Mouse (Mus musculus) embryonic facial prominence, embryonic 13.5 days (tissue): ENCODE measurements at regions not wholly inside any gene's neighbourhood (a gene's known extent, or its start where the extent isn't known, plus 50 kb on each side); places are given as distances from the start of the nearest gene placed in this dataset.

Experiments
- ATAC-seq: fragments of 200-750 bp; cut with Nextera tagmentation; 2 replicates; pipeline ENCODE4 v1.8.0; 2017; ENCODE audit warnings: low read depth; ENCODE audit not compliant: insufficient number of reproducible peaks, insufficient read depth, low FRiP score, low TSS enrichment
- H3K27ac ChIP-seq: fragments of 300-500 bp; sonication (generic); 2 replicates; pipeline ENCODE4 v1.5.1; 2015; ENCODE audit warnings: moderate library complexity, mild to moderate bottlenecking, inconsistent platforms
- H3K27me3 ChIP-seq: fragments of 300-500 bp; sonication (generic); 2 replicates; pipeline ENCODE4 v1.6.1; 2015; ENCODE audit warnings: mild to moderate bottlenecking, inconsistent platforms
- H3K36me3 ChIP-seq: fragments of 300-500 bp; sonication (generic); 2 replicates; pipeline ENCODE4 v1.6.1; 2015; ENCODE audit warnings: mild to moderate bottlenecking, inconsistent platforms
- H3K4me1 ChIP-seq: fragments of 300-500 bp; sonication (generic); 2 replicates; pipeline ENCODE4 v1.6.1; 2015; ENCODE audit warnings: inconsistent platforms
- H3K4me2 ChIP-seq: fragments of 300-500 bp; sonication (generic); 2 replicates; pipeline ENCODE4 v1.6.1; 2015; ENCODE audit warnings: moderate library complexity, mild to moderate bottlenecking, inconsistent platforms
- H3K4me3 ChIP-seq: fragments of 300-500 bp; sonication (generic); 2 replicates; pipeline ENCODE4 v1.5.1; 2015; ENCODE audit warnings: mild to moderate bottlenecking, inconsistent platforms
- H3K9ac ChIP-seq: fragments of 300-500 bp; sonication (generic); 2 replicates; pipeline ENCODE4 v1.6.1; 2015; ENCODE audit warnings: mild to moderate bottlenecking, inconsistent platforms
- H3K9me3 ChIP-seq: fragments of 300-500 bp; sonication (generic); 2 replicates; pipeline ENCODE4 v1.6.1; 2016; ENCODE audit warnings: inconsistent platforms
- WGBS: fragments of 180-500 bp; shearing (Covaris S2); methylation state at CpG from one replicate; pipeline ENCODE4 v1.1.7; 2015; ENCODE audit warnings: mixed read lengths; 5-methylcytosine and 5-hydroxymethylcytosine counted together

DNA sequence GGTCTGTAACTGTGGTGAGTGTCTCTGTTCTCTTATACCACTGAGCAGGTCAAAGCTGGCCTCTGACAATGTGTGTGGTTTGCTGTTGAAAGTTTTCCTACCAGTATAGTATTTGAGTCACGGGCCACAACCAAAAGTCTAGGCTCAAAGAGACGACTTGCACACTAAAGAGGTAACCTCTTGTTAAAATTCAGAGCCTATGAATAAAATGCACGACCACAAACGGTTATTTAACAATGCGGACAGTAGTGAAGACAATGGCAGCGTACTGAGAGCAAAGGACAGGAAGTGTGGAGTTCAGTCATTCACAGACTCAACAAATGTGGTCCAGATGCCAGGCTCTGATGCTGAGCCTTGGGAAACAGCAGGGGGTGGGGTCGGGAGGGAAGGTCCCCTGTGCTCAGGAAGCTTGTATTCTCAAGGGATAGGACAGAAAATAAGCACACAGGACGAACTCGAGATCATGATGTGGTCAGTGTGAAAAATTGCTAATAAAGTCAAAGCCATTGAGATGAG, 160.2 kb upstream of the Spdye4c start:
- no peaks in the 10 kb centered on the region for H3K36me3 ChIP-seq
- ATAC-seq = no peak

GRCm38 (mm10) chr2:128431751-128432150, 159.3 kb upstream of the Spdye4c start:
- Histone ChIP-seq H3K4me1 (peaks cover 40% of the 10 kb centered on the region), H3K9ac (no peak overlapping the region), H3K4me2 (no peak overlapping the region), H3K27ac (no peak overlapping the region), H3K27me3 (no peaks in the 10 kb centered on the region), H3K4me3 (no peak overlapping the region), H3K9me3 (no peaks in the 10 kb centered on the region), H3K36me3 (no peaks in the 10 kb centered on the region)
- 92% methylated on average over 4 of the region's 4 CpGs for WGBS
- ATAC-seq = no peak

More for the DNA sequence above, 160.2 kb upstream of the Spdye4c start:
- Histone ChIP-seq H3K4me3 (no peak overlapping the region), H3K9ac (no peak overlapping the region), H3K9me3 (no peaks in the 10 kb centered on the region), H3K4me1 (peaks cover 40% of the 10 kb centered on the region), H3K27me3 (no peaks in the 10 kb centered on the region), H3K4me2 (no peak overlapping the region), H3K27ac (peak overlapping the region; percentile 11; the same call in 1 of the 2 replicates)
- 36% methylated on average over 9 of the region's 9 CpGs for whole genome bisulfite sequencing

GRCm38 (mm10) chr2:128432741-128433140, 158.3 kb upstream of the Spdye4c start:
- Histone ChIP-seq H3K4me3 (no peak overlapping the region), H3K36me3 (no peaks in the 10 kb centered on the region), H3K9ac (no peak overlapping the region), H3K27ac (no peak overlapping the region), H3K9me3 (no peaks in the 10 kb centered on the region), H3K4me1 (peaks cover 35% of the 10 kb centered on the region), H3K27me3 (no peaks in the 10 kb centered on the region), H3K4me2 (no peak overlapping the region)
- no peak for ATAC-seq
- WGBS = 76% methylated on average over 3 of the region's 3 CpGs

- H3K4me1 ChIP-seq = peaks cover 30% of the 10 kb centered on the region
- H3K36me3 ChIP-seq = no peaks in the 10 kb centered on the region
- no peak overlapping the region for H3K27ac ChIP-seq
- H3K4me3 ChIP-seq = no peak overlapping the region
- no peaks in the 10 kb centered on the region for H3K27me3 ChIP-seq
- WGBS = 88% methylated on average over 9 of the region's 9 CpGs
- H3K9ac ChIP-seq = no peak overlapping the region
- no peaks in the 10 kb centered on the region for H3K9me3 ChIP-seq
- H3K4me2 ChIP-seq = no peak overlapping the region
- ATAC-seq = no peak
These were observed 157.4 kb upstream of the Spdye4c start for GRCm38 (mm10) chr2:128433553-128434081.

DNA sequence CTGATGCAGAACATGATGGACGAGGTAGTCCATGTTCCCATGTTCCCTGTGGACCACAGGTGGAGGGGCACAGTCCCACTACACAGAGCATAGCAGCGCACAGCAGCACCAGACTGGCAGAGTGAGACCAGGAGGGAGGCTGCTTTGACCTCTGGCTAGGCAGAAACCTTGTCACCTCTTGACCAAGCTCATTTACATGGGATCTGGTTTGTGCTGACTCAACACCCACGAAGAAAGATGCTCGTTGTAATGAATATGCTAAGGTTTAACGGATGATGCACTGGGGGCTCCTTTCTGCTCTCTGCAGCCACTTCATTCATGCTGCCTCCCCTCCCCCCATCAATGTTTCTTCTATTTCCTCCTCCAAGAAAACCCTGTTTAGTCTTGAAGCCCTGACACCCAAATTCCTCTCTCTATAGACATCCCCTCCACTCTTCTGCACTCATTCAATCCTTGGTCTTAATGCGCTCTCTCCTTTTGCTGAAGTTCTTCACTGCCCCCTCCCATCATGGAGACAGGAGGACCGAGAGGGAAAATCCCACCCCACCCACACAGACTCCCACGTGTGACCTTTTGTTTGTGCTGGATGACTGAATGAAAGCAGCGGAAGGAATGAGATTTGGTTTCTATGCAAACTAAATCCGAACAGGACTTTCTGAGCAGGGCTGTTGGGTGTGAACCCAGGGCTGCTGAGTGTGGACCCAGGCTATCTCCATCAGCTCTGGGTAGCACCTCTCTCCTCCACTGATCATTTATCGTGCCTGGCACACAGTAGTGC, 156.6 kb upstream of the Spdye4c start:
- no peak for ATAC-seq
- Histone ChIP-seq H3K4me2 (no peak overlapping the region), H3K27me3 (no peaks in the 10 kb centered on the region), H3K4me3 (no peak overlapping the region), H3K36me3 (no peaks in the 10 kb centered on the region), H3K9ac (no peak overlapping the region), H3K4me1 (peaks cover 22% of the 10 kb centered on the region), H3K9me3 (no peaks in the 10 kb centered on the region), H3K27ac (no peak overlapping the region)
- 66% methylated on average over 11 of the region's 11 CpGs for WGBS

DNA sequence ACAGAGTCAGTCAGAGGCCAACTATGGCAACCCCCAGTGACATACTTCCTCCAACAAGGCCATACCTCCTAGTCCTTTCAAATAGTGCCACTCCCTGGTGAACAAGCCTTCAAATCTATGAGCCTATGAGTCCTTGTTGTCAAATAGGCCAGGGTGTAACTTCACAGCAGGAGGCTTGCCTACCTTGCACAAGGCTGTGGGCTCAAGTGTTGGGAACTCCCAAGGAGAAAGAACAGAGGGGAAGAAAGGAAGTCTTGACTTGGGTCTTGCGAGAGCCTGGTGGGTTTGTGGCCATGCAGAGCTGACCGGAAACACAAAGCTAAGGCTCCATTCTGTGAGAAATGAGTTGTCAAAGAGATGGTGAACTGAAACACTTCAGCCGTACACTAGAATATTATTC, 154.6 kb upstream of the Spdye4c start:
- no peak for ATAC-seq
- H3K4me3 ChIP-seq = no peak overlapping the region
- WGBS = 98% methylated on average over 3 of the region's 3 CpGs

GRCm38 (mm10) chr2:128437698-128438097, 153.3 kb upstream of the Spdye4c start:
- Histone ChIP-seq H3K4me1 (0 out of 2 replicates have a peak, but pooled peaks cover 7% of the 10 kb centered on the region), H3K36me3 (no peaks in the 10 kb centered on the region), H3K4me2 (no peak overlapping the region), H3K9me3 (no peaks in the 10 kb centered on the region), H3K4me3 (no peak overlapping the region), H3K27me3 (no peaks in the 10 kb centered on the region), H3K9ac (no peak overlapping the region), H3K27ac (no peak overlapping the region)
- no peak for ATAC-seq
- 58% methylated on average over 7 of the region's 7 CpGs for WGBS

More for the DNA sequence above, 154.6 kb upstream of the Spdye4c start:
- H3K4me2 ChIP-seq = no peak overlapping the region
- H3K4me1 ChIP-seq = 0 out of 2 replicates have a peak, but pooled peaks cover 7% of the 10 kb centered on the region
- no peaks in the 10 kb centered on the region for H3K36me3 ChIP-seq
- no peak overlapping the region for H3K9ac ChIP-seq
- no peaks in the 10 kb centered on the region for H3K27me3 ChIP-seq
- no peak overlapping the region for H3K27ac ChIP-seq
- no peaks in the 10 kb centered on the region for H3K9me3 ChIP-seq

DNA sequence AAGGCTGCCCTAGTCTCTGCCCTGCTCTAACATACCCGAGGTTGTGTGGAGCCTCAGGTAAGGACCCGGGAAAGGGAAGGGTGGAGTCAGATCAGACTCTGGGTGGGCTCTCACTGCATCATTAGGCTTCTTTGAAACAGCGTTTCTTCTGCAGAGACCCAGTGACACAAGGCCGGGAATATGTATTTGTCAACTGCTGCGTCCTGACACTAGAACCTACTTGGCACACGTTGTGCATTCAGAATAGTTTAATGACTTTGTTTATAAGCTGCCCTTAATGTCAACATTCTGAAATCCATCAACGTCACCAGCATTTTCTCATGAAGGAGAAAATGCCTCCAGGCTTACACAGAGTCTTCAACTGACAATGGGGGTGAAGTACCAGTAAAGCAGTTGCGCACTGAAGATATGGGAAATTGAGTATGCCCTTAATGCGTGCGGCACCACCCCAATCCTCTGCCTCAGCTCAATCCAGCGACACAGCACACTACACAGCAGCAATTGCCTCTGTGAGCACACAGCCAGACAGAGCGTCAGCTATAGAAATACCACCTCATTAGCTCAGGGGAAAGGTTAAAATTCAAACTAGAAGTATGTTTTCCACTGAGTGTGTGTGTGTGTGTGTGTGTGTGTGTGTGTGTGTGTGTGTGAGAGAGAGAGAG, 152.7 kb upstream of the Spdye4c start:
- no peak for ATAC-seq
- 0 out of 2 replicates have a peak, but pooled peaks cover 7% of the 10 kb centered on the region for H3K4me1 ChIP-seq
- H3K4me2 ChIP-seq = no peak overlapping the region
- no peaks in the 10 kb centered on the region for H3K9me3 ChIP-seq
- WGBS = 55% methylated on average over 12 of the region's 12 CpGs
- H3K9ac ChIP-seq = no peak overlapping the region
- no peak overlapping the region for H3K27ac ChIP-seq
- H3K27me3 ChIP-seq = no peaks in the 10 kb centered on the region
- no peak overlapping the region for H3K4me3 ChIP-seq
- H3K36me3 ChIP-seq = no peaks in the 10 kb centered on the region

DNA sequence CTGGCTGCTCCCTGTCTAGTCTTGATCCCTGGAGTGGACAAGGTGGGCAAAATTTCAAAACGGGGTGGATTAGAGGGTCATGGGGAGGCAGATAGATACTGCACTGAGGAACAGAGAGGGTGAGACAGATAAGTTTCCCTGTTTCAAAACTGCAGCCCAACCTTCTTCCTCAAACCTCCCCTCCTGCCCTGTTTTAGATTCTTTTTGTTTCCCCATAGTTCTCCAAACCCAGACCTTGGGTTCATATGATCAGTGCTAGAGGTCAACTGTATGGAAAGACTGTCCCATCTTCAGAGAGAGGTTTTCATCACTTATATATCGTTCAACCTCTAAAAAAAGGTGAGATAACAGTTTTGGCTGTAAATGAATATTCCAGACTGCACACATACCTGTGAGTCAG, 152.1 kb upstream of the Spdye4c start:
- 77% methylated on average over 2 of the region's 2 CpGs for WGBS
- H3K4me1 ChIP-seq = 0 out of 2 replicates have a peak, but pooled peaks cover 7% of the 10 kb centered on the region
- no peak overlapping the region for H3K27ac ChIP-seq
- no peak overlapping the region for H3K4me2 ChIP-seq
- H3K9ac ChIP-seq = no peak overlapping the region
- no peaks in the 10 kb centered on the region for H3K36me3 ChIP-seq
- no peaks in the 10 kb centered on the region for H3K9me3 ChIP-seq
- H3K4me3 ChIP-seq = no peak overlapping the region
- ATAC-seq = no peak
- no peaks in the 10 kb centered on the region for H3K27me3 ChIP-seq

- Histone ChIP-seq H3K27ac (no peak overlapping the region), H3K4me1 (no peaks in the 10 kb centered on the region), H3K9me3 (no peaks in the 10 kb centered on the region), H3K4me3 (no peak overlapping the region), H3K27me3 (no peaks in the 10 kb centered on the region), H3K4me2 (no peak overlapping the region), H3K36me3 (no peaks in the 10 kb centered on the region), H3K9ac (no peak overlapping the region)
- ATAC-seq = no peak
- 71% methylated on average over 7 of the region's 7 CpGs for whole genome bisulfite sequencing
These were observed 146.4 kb upstream of the Spdye4c start for GRCm38 (mm10) chr2:128444599-128445011.

- Histone ChIP-seq H3K9ac (no peak overlapping the region), H3K4me1 (no peaks in the 10 kb centered on the region), H3K36me3 (no peaks in the 10 kb centered on the region), H3K4me2 (no peak overlapping the region), H3K9me3 (no peaks in the 10 kb centered on the region), H3K4me3 (no peak overlapping the region), H3K27ac (no peak overlapping the region), H3K27me3 (no peaks in the 10 kb centered on the region)
- 89% methylated on average over 5 of the region's 5 CpGs for WGBS
- ATAC-seq = no peak
These were observed 145.6 kb upstream of the Spdye4c start for GRCm38 (mm10) chr2:128445443-128445842.
